Mouse (Mus musculus) heart, embryonic 12.5 days (tissue): ENCODE data around the gene Pakap. TPM values are rescaled to one million over a fixed set of nuclear protein-coding genes. Genes with fewer than 3 reads are reported as not detected.

Source experiments
- ATAC-seq: fragments of 200-750 bp; cut with Nextera tagmentation; 2 replicates; pipeline ENCODE4 v1.8.0; 2017; ENCODE audit warnings: moderate TSS enrichment, moderate library complexity; ENCODE audit not compliant: insufficient number of reproducible peaks, low FRiP score
- H3K27ac ChIP-seq: fragments of 300-500 bp; sonication (generic); 2 replicates; pipeline ENCODE4 v1.5.1; 2016; ENCODE audit warnings: mild to moderate bottlenecking, moderate library complexity; ENCODE audit not compliant: poor library complexity, severe bottlenecking
- H3K27me3 ChIP-seq: fragments of 300-500 bp; sonication (generic); replicated peaks from 2 replicates; pipeline ENCODE4 v1.6.1; 2016; ENCODE audit warnings: mild to moderate bottlenecking, moderate library complexity
- H3K36me3 ChIP-seq: fragments of 300-500 bp; sonication (generic); 2 replicates; pipeline ENCODE4 v1.6.1; 2016; ENCODE audit warnings: mild to moderate bottlenecking, moderate library complexity
- H3K4me1 ChIP-seq: fragments of 300-500 bp; sonication (generic); replicated peaks from 2 replicates; pipeline ENCODE4 v1.6.1; 2016; ENCODE audit warnings: mild to moderate bottlenecking
- H3K4me2 ChIP-seq: fragments of 300-500 bp; sonication (generic); 2 replicates; pipeline ENCODE4 v1.6.1; 2016; ENCODE audit warnings: mild to moderate bottlenecking, moderate library complexity
- H3K4me3 ChIP-seq: fragments of 300-500 bp; sonication (generic); 2 replicates; pipeline ENCODE4 v1.5.1; 2016; ENCODE audit warnings: mild to moderate bottlenecking
- H3K9ac ChIP-seq: fragments of 300-500 bp; sonication (generic); 2 replicates; pipeline ENCODE4 v1.6.1; 2016; ENCODE audit warnings: mild to moderate bottlenecking, moderate library complexity
- H3K9me3 ChIP-seq: fragments of 300-500 bp; sonication (generic); replicated peaks from 2 replicates; pipeline ENCODE4 v1.6.1; 2016; ENCODE audit warnings: mild to moderate bottlenecking, moderate library complexity
- WGBS: fragments of 180-500 bp; shearing (Covaris S2); methylation state at CpG from one replicate; pipeline ENCODE4 v1.1.7; 2016; 5-methylcytosine and 5-hydroxymethylcytosine counted together
- polyA plus RNA-seq: library from polyadenylated mRNA; unstranded; fragments of >200 nt; fragmentation: Nextera tagmentation; extraction: Ambion mirVana; gene quantifications from 2 replicates; pipeline ENCODE4 v1.2.1, GENCODE M21; 2016

Gene Pakap
- polyA plus RNA-seq, 1 experiment from 2014 or later: 74.5 TPM

DNA sequence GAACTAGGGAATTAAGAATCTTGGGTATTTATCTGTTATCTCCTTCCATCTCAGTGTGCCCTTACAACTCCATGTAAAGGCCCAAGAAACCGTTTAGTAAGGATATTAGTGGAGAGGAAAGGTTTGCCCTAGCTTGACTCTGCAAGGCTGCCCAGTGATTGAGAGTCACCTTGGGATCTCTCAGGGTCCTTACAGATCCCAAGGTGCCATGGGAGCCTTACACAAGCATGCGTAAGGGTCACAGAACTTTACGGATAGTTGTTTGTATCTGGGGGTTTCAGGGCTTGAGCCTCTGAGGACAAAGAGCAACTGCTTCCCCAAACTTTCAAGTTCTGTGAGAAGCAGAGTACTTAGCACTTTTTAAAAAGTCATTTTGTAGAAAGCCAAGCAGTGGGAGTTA lies 6.2 kb downstream of the Pakap start:
- 59% methylated on average over 3 of the region's 3 CpGs for WGBS
- Histone ChIP-seq H3K9me3 (no peaks in the 10 kb centered on the region), H3K27ac (peak overlapping the region; percentile 87), H3K4me2 (peak overlapping the region; percentile 31), H3K9ac (peak overlapping the region; percentile 30; the same call in 1 of the 2 replicates), H3K4me1 (peaks cover 91% of the 10 kb centered on the region), H3K4me3 (no peak overlapping the region), H3K27me3 (no peaks in the 10 kb centered on the region), H3K36me3 (no peaks in the 10 kb centered on the region; the same call in 1 of the 2 replicates)
- no peak for ATAC-seq

DNA sequence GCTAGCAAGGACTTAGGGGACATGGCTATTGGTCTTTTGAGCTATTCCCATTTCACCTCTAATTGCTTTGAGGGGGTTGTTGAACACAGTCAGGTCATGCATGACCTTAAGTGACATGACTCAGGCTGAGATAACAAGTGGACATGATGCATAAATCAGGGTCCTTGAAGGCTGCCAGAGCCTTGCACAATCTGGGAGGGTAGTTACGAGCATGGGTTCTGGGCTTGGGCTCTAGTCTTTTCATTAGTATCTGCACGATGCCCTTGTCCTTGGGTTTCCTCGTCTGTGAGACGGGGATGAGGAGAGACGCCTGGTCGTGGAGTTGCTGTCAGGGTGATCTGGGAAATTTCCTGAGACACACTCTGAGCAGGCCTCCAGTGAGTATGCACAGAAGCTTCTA lies 6.7 kb downstream of the Pakap start:
- Histone ChIP-seq H3K27me3 (no peaks in the 10 kb centered on the region), H3K9me3 (no peaks in the 10 kb centered on the region), H3K27ac (peak overlapping the region; percentile 87), H3K4me2 (peak overlapping the region; percentile 31), H3K36me3 (no peaks in the 10 kb centered on the region; the same call in 1 of the 2 replicates), H3K4me3 (no peak overlapping the region), H3K4me1 (peaks cover 95% of the 10 kb centered on the region), H3K9ac (no peak overlapping the region)
- 31% methylated on average over 6 of the region's 6 CpGs for WGBS
- ATAC-seq: no peak

DNA sequence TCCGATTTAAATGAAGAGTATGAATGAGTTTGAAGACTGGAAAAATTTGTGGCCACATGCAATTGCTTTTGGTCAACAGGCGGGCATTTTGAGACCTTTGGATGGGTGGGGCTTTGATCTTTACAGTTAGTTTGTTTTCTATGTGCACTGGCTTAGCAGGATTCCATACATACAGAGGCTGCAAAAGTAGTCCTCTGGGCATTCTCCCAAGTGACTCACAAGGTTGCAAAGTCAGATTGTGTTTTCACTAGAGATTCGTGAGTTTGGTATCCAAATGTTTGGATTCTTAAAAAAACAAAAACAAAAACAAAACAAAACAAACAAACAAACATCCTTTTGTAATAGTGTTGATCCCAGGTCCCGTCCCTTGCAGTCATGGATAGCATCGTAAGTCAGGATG lies 7.7 kb downstream of the Pakap start:
- WGBS: 60% methylated on average over 5 of the region's 5 CpGs
- Histone ChIP-seq H3K4me3 (no peak overlapping the region), H3K27ac (peak overlapping the region; percentile 87), H3K36me3 (peaks cover 10% of the 10 kb centered on the region), H3K27me3 (no peaks in the 10 kb centered on the region), H3K9ac (0 out of 2 replicates have a peak overlapping the region, but pooled peaks have one; percentile 12), H3K9me3 (no peaks in the 10 kb centered on the region), H3K4me1 (peaks cover 95% of the 10 kb centered on the region), H3K4me2 (peak overlapping the region; percentile 31)
- ATAC-seq: no peak

DNA sequence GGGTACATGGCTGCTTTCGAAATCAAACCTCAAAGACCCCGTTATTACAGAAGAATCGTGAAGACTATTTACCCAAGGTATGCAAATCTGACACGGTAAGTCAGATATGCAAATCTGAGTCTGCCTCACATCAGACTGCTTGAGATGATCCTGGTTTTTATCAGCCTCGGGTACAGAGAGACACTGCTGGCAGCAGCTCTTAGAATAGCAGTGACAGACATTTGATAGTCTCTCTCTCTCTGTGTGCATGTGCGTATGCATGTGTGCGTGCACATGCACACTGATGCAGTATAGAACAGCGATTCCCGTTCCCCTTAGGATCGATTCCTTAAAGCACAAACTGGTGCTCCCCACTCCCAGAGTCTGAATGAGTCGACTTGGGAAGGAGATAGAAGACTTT lies 8.1 kb downstream of the Pakap start:
- no peaks in the 10 kb centered on the region for H3K27me3 ChIP-seq
- 58% methylated on average over 11 of the region's 11 CpGs for WGBS
- no peak for ATAC-seq
- peaks cover 10% of the 10 kb centered on the region for H3K36me3 ChIP-seq
- no peaks in the 10 kb centered on the region for H3K9me3 ChIP-seq
- no peak overlapping the region for H3K4me3 ChIP-seq
- peaks cover 92% of the 10 kb centered on the region for H3K4me1 ChIP-seq
- peak overlapping the region; percentile 22 for H3K4me2 ChIP-seq
- H3K9ac ChIP-seq: peak overlapping the region; percentile 12; the same call in 1 of the 2 replicates
- peak overlapping the region; percentile 42; the same call in 1 of the 2 replicates for H3K27ac ChIP-seq

DNA sequence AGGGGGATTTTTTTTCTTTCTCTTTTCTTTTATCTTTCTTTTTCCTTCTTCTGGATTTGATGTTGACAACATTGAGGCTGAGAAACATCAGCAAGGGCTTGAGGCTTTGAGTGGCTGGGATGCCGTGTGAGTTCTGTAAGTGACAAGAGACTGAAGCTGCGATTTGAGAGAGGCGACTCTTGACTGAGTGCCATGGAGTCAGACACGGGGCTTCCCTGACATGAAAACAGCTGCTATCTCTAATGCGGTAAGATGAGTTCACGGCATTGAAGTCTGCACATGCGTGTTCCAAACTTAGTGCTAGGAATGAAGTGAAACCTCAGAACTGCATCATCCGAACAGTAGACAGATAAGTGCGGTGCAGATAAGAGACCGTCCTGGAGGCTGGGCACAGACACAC lies 11.7 kb downstream of the Pakap start:
- H3K4me2 ChIP-seq: peak overlapping the region; percentile 32
- no peak overlapping the region for H3K9ac ChIP-seq
- peaks cover 79% of the 10 kb centered on the region for H3K4me1 ChIP-seq
- WGBS: 28% methylated on average over 10 of the region's 10 CpGs
- H3K36me3 ChIP-seq: peaks cover 21% of the 10 kb centered on the region
- ATAC-seq: no peak; the same call in 1 of the 2 replicates
- H3K9me3 ChIP-seq: no peaks in the 10 kb centered on the region
- no peak overlapping the region for H3K4me3 ChIP-seq
- peak overlapping the region; percentile 68 for H3K27ac ChIP-seq
- H3K27me3 ChIP-seq: no peaks in the 10 kb centered on the region

DNA sequence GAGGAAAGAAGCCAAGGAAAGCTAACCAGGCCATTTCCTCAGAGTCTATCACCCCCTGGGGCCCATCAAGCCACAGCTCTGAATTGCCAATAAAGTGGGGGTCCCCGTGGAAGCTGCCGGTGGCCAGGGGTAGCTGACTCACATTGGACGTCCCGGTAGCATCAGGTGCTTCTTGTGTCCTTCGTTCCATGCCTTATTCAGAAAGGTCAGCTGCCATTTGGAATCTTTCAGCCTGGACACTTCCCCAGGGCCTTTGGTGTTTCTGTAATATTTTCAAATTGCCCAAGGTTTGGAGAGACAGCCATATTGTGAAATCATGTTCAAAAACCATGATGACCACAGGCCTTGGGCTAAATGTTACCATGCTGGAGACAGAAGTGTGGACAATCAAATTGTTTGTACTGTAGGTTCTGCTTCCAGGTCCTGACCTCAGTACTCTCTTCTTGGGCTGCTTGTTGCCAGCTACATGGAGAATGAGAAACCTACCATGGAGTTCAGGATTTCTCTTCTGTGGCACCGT lies 17.4 kb downstream of the Pakap start:
- Histone ChIP-seq H3K36me3 (peaks cover 15% of the 10 kb centered on the region), H3K9ac (no peak overlapping the region), H3K4me2 (no peak overlapping the region), H3K4me1 (peaks cover 69% of the 10 kb centered on the region), H3K27ac (peak overlapping the region; percentile 53), H3K27me3 (no peaks in the 10 kb centered on the region), H3K9me3 (no peaks in the 10 kb centered on the region), H3K4me3 (no peak overlapping the region)
- no peak for ATAC-seq
- WGBS: 70% methylated on average over 6 of the region's 6 CpGs

DNA sequence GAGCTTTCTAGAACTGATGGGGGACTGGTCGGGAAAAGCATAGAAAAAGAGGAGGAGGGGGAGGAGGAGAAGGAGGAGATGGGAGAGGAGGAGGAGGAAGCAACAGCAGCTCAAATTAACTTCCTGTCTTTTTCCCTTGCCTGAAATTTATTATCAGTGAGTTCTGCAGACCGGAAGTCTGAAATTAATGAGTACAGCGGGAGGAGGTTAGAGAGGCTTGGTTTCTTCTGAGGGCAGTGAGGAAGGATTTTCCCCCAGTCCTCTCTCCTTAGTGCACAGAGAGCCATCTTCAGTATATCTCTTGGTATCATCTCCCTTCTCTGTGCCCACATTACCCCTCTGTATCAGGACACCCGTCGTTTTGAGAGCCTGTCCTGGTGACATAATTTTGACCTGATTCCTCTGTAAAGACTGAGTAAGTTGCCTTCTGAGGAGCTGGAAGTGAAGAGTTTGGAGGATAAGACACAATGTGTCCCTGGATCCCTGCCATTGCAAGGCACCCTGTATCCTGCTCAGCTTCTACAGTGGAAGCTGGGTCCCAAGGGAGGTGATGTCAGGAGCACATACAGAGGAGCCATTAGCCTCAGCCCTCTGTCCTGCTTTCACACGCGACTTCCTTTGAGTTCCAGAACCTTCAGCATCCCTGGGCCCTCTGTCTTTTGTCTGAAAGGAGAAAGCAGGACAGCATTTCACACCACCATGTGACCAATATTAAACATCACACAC lies 19.1 kb downstream of the Pakap start:
- Histone ChIP-seq H3K4me2 (peak overlapping the region; percentile 4; the same call in 1 of the 2 replicates), H3K9me3 (no peaks in the 10 kb centered on the region), H3K27me3 (no peaks in the 10 kb centered on the region), H3K36me3 (peaks cover 11% of the 10 kb centered on the region), H3K9ac (peak overlapping the region; percentile 35), H3K4me3 (no peak overlapping the region), H3K4me1 (peaks cover 71% of the 10 kb centered on the region), H3K27ac (peak overlapping the region; percentile 88)
- 36% methylated on average over 7 of the region's 7 CpGs for WGBS
- ATAC-seq: no peak

DNA sequence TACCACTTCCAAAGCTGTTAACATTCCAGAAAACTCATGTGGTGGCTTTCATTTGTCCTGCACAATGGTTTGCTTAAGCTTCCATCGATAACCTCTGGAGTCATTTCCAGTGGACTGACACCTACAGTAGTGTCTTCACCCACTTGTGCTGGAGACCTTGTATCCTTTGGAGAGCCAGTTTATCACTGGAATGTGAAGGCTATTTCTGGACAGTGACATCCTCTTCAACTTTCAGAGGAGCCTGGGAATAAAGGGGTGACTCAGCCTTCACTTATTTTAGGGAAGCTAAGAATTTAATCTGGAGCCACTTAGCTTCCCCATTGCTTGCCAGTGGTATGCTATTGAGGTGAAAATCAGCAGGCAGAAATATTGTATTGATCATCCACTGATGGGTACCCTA lies 20.4 kb downstream of the Pakap start:
- Histone ChIP-seq H3K4me2 (peak overlapping the region; percentile 31; the same call in 1 of the 2 replicates), H3K36me3 (peaks cover 4% of the 10 kb centered on the region), H3K4me3 (no peak overlapping the region), H3K27ac (peak overlapping the region; percentile 88), H3K27me3 (no peaks in the 10 kb centered on the region), H3K9ac (no peak overlapping the region), H3K9me3 (no peaks in the 10 kb centered on the region), H3K4me1 (peaks cover 81% of the 10 kb centered on the region)
- ATAC-seq: peak; percentile 49; the same call in 1 of the 2 replicates
- WGBS: 47% methylated on average over 1 of the region's 1 CpGs

DNA sequence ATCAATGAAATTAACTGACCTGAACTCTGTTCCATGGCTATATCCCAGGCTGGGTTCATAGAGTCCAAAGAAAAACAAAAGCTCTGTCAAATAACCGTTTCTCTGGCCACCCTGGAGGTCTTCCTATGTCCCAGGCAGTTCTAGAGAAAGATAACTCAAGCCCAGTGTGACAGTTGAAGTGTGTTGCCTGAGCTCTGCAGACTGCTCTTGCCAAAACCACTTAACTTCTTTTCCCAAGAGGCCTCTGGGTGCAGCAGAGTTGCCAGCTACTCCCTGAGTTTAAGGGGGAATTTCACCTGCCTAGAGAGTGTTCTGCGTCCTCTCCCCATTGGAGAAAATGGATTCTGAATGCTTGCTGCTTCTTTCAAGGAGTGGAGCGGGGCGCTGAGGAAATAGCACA lies 24.8 kb downstream of the Pakap start:
- ATAC-seq: no peak
- Histone ChIP-seq H3K27ac (peak overlapping the region; percentile 61), H3K27me3 (no peaks in the 10 kb centered on the region), H3K4me2 (0 out of 2 replicates have a peak overlapping the region, but pooled peaks have one; percentile 6), H3K4me1 (peaks cover 69% of the 10 kb centered on the region), H3K9me3 (no peaks in the 10 kb centered on the region), H3K9ac (no peak overlapping the region), H3K4me3 (no peak overlapping the region), H3K36me3 (0 out of 2 replicates have a peak, but pooled peaks cover 3% of the 10 kb centered on the region)
- WGBS: 63% methylated on average over 4 of the region's 4 CpGs

DNA sequence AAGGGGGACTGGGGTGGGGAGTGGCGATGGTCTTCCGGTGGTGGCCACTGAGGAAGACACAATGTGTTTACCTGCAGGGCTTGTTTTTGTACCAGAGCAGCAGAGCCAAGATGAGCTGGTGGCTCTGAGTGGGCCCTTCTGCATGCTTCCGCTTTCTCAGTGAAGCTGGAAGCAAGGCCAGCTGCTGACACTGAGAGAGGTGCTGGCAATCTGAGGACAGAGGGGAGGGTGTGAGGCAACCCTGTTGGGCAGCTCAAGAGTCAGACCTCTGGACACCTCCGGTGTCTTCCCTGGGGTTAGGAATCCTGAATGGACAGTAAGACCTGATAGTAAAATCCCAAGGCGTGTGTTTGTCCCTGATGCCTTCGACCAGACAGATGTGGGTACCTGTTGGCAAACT lies 32.0 kb downstream of the Pakap start:
- Histone ChIP-seq H3K4me1 (peaks cover 77% of the 10 kb centered on the region), H3K9ac (0 out of 2 replicates have a peak overlapping the region, but pooled peaks have one; percentile 2)

DNA sequence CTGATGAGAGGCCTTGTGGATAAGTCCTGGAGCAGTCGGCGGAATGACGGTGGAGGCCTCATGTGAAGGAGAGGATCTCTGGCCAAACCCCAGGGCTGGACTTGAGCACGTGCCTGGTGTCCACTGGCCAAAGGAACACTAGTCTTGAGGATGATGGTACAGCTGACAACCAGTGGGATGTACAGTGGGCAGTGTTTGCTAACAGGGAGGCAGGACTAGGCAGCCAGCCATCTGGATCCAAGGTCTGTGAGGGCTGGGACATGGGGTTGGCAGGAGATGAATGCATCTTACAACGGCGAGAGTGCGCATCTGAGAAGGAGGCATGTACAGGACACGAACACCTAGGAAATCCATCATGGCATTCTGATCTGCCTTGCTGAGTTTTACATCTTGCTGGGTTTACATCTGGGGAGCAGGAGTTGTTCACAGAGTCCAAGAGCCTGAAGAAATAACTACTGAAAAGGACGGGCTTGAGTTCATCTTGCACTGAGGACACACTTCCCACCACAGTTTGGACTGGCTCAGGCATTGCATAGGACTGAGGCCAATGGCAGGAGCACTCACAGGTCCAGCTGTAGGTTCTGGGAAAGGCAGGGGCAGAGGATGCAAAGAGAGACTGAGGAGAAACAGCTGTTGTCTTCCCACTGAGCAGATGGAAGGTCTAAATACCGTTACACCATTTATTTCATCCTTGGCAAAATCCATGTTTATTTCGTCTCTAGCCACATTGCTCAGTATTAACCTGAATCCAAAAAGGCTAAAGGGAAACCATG lies 32.9 kb downstream of the Pakap start:
- Histone ChIP-seq H3K9ac (no peak overlapping the region), H3K4me1 (peaks cover 77% of the 10 kb centered on the region), H3K36me3 (0 out of 2 replicates have a peak, but pooled peaks cover 3% of the 10 kb centered on the region), H3K9me3 (no peaks in the 10 kb centered on the region), H3K4me2 (no peak overlapping the region), H3K27me3 (no peaks in the 10 kb centered on the region), H3K27ac (peak overlapping the region; percentile 55), H3K4me3 (no peak overlapping the region)
- ATAC-seq: no peak
- WGBS: 72% methylated on average over 11 of the region's 11 CpGs

More for the DNA sequence above, 32.0 kb downstream of the Pakap start:
- ATAC-seq: no peak
- Histone ChIP-seq H3K4me2 (no peak overlapping the region), H3K9me3 (no peaks in the 10 kb centered on the region), H3K27me3 (no peaks in the 10 kb centered on the region), H3K36me3 (0 out of 2 replicates have a peak, but pooled peaks cover 3% of the 10 kb centered on the region), H3K4me3 (no peak overlapping the region), H3K27ac (peak overlapping the region; percentile 47; the same call in 1 of the 2 replicates)
- WGBS: 76% methylated on average over 6 of the region's 6 CpGs
